Mouse (Mus musculus): ENCODE measurements around the gene Cnn1.
A peak's percentile ranks its signal among the peaks of the same experiment; 100 is the strongest.

Gene Cnn1

GRCm38 (mm10) chr9:22076223-22076622, 22.8 kb upstream of the Cnn1 start:
- no peak for DNase-seq

- no peak for DNase-seq
Observed at GRCm38 (mm10) chr9:22084667-22085021, 14.4 kb upstream of the Cnn1 start.

- DNase-seq: peak; percentile 98
Observed at GRCm38 (mm10) chr9:22085022-22085834, 13.8 kb upstream of the Cnn1 start, which contains the start of gene Ecsit. Gene Ecsit, minus strand, starts transcription at chr9:22085438.

- DNase-seq: no peak
Observed at GRCm38 (mm10) chr9:22086012-22086411, 13.0 kb upstream of the Cnn1 start.

GRCm38 (mm10) chr9:22087034-22087618, 11.9 kb upstream of the Cnn1 start:
- no peak for DNase-seq

- no peak for DNase-seq
Observed at GRCm38 (mm10) chr9:22089281-22089680, 9.7 kb upstream of the Cnn1 start.

DNA sequence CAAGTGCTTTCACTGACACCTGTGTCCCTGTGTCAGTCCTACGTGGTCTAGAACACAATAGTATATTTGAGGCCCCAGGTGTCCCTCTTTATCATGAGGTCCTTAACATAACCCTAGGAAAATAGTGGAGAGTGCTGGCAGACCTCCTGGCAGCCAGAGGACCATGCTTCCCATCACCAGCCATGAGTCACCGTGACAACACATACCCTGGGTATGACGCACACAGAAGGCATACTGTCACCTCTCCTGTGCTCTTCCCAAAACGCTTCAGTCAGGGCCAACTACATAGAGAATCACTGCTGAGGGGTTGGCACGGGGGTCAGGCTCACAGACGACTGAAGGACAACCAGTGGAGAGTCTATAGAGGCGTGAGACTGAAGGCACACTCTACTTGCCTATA, 9.0 kb upstream of the Cnn1 start:
- DNase-seq: no peak

GRCm38 (mm10) chr9:22092746-22093145, 6.3 kb upstream of the Cnn1 start:
- DNase-seq: no peak

- DNase-seq: peak; percentile 62
Observed at GRCm38 (mm10) chr9:22095854-22096307, 3.1 kb upstream of the Cnn1 start.

DNA sequence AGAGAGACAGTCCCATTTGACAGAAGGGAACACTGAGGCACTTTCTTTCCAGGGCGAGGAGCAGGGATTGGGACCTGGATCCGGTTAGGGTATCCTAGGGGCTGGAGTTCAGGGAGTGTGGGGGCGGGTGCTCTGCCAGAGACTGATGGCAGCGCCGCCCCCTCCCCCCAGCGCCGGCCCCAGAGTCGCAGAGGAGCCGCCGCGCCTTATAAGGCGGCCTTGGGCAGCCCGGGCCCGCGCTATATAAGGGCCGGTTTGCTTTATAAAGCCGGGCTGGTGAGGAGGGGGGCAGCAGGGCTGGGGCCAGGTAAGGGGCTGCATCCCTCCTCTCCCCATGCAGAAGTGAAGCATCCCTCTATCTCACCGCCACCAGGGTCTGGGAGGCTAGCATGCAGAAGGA, 906 bp downstream of the Cnn1 start:
- DNase-seq: no peak

- no peak for DNase-seq
Observed at GRCm38 (mm10) chr9:22108194-22108593, 9.2 kb downstream of the Cnn1 start.

DNA sequence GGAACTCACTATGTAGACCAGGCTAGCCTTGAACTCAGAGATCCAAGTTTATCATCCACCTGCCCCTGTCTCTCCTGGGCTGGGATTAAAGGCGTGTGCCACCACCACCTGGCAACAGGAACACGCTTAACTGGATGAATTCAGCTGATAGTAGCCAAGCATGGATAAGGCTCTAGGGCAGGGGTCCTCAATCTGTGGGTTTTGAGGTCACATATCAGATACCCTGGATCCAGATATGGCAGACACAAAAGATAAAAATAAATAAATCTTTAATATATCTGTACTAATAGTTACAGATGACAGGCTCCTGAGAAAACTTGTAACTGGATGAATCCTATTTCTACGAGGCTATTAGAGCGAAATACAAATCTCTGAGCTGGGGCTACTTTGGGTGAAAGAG, 16.6 kb downstream of the Cnn1 start:
- no peak for DNase-seq

DNA sequence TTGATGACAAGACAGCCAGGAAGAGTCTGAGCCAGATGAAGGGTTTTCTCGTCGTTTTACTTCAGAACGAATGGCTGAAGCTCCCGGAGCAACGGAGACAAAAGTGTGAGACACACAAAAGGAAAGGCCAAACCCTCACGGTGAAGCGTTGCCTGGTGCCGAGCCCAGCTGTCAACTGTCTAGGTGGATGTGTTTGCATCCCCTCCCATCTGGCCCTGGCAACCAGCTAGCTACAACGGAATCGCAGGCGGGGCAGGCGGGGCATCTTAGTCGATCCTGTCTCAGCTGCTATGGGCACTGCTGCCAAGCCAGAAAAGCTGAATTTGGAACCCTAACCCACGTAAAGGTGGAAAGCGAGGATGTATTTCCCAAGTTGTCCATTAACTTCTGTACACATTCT, 17.1 kb downstream of the Cnn1 start:
- DNase-seq: no peak

GRCm38 (mm10) chr9:22116740-22117426, 17.9 kb downstream of the Cnn1 start, which contains the start of gene Elof1:
Gene Elof1, minus strand, starts transcription at chr9:22117172.
- DNase-seq: peak; percentile 97

GRCm38 (mm10) chr9:22117754-22118456, 18.9 kb downstream of the Cnn1 start:
- DNase-seq: peak; percentile 62

GRCm38 (mm10) chr9:22119543-22119942, 20.5 kb downstream of the Cnn1 start:
- DNase-seq: peak; percentile 56

- no peak for DNase-seq
Observed at GRCm38 (mm10) chr9:22121545-22121944, 22.5 kb downstream of the Cnn1 start.

- DNase-seq: no peak
Observed at GRCm38 (mm10) chr9:22122005-22122404, 23.0 kb downstream of the Cnn1 start.

- DNase-seq: no peak
Observed at GRCm38 (mm10) chr9:22123069-22123609, 24.1 kb downstream of the Cnn1 start.

GRCm38 (mm10) chr9:22124169-22124568, 25.2 kb downstream of the Cnn1 start:
- DNase-seq: no peak

DNA sequence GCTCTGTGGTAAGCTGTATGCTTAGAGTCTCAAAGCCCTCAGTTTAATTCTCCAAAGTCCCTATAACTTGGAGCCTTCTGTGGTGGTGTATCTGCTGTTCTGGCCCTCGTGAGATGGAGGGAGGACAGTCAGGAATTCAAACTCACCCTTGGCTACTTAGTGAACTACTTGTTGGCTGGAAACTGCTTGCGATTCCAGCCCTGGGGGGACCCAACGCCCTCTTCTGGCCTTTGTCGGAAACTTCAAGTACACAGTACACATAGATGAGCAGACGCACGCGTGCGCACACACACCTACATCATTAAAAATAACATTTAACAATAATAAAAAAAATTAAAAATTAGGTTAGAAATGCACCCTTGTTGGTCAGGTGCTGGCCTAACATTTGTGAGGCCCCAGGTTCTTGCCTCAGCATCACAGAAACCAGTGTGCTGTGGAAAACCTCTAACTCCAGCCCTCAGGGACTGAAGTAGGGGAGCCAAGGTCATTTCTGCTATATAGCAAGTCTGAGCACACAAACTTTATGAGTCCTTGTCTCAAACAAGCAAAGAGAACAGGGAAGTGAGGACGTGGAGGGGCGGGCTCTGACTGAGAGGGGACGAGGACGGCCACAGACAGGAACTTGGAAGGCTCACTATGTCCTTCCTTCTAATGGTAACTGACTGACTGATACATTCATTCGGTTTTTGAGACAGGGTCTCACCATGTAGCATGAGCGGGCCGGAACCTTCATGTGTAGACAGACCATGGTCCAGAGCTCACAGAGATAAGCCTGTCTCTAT, 26.4 kb downstream of the Cnn1 start:
- DNase-seq: no peak
